Mouse (Mus musculus): ENCODE measurements at regions not wholly inside any gene's neighbourhood (a gene's known extent, or its start where the extent isn't known, plus 50 kb on each side); places are given as distances from the start of the nearest gene placed in this dataset.

DNA sequence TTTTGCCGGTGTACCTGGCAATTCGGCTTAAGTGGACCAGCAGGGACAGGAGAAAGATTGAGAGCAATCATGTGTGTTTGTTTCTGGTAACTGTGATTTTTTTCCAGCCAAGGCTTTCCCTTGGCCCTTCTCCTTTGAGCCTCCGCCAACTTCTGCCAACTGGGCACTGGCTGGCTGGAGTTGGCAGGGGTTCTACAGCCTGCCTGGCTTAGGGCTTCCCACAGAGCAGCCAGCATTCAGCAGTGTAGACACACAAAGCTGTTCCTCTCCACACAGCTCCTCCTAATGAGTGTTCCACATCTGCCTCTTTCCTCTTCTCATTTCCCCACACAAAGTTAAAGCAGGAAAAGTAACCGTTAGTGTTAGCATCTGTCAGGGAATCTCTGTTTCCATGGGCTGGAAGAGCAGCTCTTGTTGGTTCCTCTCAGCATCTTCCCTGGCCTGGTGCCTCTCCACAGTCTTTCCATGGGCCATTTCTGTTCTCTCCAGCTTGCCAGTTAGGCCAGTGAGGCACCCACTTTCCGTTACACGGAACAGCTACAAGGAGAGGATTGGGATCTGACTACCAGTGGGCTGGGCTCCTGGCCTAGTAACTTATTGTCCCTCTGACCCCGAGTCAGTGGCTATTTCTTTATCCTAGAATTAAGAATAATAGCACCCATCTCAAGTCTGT, 68.0 kb upstream of the Rbm24 start:
- peak; percentile 95 for DNase-seq (ENCODE audit: low read depth, low spot score)

DNA sequence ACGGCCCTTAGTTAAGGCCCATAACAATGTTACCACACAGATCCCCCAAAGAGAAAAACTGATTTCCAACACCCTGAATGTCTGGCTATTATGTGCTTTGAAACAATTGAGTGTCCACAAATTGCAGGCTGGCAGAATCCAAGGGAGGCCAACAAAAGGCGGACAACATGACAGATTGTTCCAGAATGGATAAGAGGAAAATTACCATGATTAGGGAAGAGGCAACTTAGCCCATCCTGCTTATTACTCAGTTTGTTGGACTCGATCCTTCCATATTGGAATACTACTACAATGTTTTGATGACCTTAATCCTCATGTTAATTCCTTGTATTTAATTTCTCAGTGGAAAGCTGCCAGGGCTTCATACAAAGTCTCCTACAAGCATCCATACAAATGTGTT, 62.9 kb upstream of the Rbm24 start:
- DNase-seq (ENCODE audit: low read depth, low spot score), result no peak

GRCm38 (mm10) chr13:46355975-46356374, 62.3 kb upstream of the Rbm24 start:
- DNase-seq (ENCODE audit: low read depth, low spot score), result no peak

DNA sequence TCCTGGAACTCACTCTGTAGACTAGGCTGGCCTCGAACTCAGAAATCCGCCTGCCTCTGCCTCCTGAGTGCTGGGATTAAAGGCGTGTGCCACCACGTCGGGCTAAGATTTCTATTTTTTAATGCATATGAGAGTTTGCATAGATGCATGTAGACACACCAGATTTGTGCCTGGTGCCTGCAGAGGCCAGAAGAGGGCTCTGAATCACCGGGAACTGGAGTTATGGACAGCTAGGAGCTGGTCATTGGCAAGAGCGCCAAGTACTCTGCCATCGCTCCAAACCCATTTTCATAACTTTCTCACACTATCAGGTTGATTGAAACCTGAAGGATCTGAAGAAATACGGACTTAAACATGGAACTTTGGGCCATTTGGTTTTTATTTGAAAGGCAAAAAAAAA, 61.2 kb upstream of the Rbm24 start:
- DNase-seq (ENCODE audit: low read depth, low spot score), result no peak

DNA sequence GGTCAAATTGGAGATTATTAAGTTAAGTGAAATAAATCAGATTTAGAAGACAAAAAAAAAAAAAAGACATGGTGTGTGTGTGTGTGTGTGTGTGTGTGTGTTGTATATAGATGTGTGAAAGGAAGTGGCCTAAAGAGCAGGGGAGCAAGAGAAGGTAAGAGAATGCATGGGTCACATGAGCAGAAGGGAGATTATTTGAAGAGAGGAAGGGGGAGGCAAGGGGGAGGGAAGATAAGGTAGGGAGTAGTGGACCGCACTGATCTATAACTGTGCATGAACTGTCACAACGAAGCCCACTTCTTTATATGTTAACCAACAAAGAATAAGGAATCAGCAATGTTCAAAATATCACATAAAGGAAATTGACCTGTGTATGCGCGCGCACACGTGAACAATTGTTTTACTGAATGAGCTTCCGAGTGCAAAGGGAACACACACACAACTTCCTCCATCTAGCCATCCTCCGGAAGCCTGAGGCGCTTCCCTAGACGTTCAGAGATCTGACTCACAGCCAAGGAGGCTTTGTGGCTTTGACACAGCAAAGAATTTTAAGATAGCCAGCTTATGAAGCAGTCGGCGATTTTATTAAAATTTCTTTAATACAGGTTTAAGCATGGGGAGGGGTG, 57.6 kb upstream of the Rbm24 start:
- DNase-seq (ENCODE audit: low read depth, low spot score), result no peak

DNA sequence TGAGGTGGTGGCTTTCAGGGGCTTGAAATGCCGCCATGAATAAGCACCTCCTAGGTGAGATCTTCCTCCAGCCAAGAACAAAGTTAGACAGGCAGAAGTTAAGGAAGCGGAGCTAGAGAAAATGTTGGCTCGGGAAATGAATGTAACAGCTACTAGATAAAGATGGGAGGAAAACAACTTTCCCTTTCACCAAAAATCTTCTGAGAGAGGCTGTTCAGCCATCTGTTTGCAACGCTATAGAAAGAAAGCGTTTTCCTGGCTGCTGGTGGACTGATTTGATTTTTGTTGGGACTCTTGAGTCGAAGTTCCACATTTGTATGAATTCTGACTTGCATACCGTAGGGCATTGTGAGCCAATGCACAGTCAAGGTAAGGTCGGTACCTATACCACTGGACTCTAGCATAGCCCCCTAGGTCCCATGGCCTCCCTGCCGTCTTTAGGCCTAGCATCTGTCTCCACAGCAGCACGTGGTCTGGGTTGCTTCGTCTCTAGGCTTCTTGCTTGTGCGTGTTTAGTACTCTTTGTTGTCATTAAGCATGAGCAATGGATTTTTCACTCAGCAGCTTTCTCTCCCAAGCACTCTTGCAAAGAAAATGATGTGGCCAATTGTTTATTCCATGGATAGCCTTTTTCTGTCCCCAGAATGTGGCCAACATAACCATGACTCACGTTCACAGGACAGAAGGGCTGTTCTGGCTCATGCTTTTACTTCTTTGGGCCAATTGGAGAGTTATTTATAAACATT, 54.6 kb upstream of the Rbm24 start:
- DNase-seq (ENCODE audit: low read depth, low spot score), result peak; percentile 79

- DNase-seq (ENCODE audit: low read depth, low spot score), result no peak
These were observed 53.9 kb upstream of the Rbm24 start for GRCm38 (mm10) chr13:46364202-46364912.

DNA sequence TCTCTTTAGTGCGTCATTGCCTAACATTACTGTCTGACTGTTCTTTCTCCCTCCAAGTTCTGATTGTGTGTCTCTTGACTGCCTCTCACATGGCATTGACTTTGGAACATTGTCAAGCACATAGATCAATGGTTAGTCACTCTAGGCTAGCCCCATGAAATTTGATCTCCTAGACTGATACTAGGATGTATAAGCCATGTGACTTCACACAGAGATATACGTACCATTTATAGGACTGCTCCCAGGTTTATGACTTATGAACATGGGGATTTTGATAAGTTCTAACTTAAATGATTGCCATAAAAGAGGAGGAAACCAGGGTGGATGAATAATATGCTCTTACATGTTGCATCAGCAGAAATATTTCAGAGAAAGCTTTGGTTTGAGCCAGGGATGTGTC, 52.9 kb upstream of the Rbm24 start:
- DNase-seq (ENCODE audit: low read depth, low spot score), result no peak
